In the genomic region with DNA sequence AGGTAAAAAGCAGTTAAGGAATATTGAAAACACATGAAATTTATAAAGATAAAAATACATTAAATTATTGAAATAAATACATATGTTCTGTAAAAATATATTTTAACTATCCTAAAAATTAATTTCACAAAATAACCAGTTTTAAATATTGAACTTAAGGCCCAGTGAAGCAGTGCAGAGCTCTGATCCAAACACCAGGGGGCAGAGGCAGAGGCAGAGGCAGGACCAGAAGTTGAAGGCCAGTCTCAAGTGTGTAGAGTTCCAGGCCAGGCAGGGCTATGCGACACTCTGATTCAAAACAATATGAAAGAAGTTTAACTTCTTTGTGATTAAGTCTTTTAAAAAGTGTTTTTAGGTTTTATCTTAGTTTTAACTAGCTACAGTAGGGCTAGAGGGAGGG, we compare ENCODE assay signal across 9 mouse cellular contexts.
DNase-seq lines count a peak whose midpoint lies in the region; ATAC-seq and TF ChIP-seq lines count a peak whose summit lies in the region.
"Had no signal": no experiment of that assay in that cellular context is flagged by ENCODE, and none has a peak within 500 bp of the region (broad histone marks: within the 10 kb centered on the region; RNA-seq: fewer than 3 reads in every experiment).

No protein-coding gene starts in this region.

- no peaks in the 10 kb centered on the region for H3K79me2 ChIP-seq in CH12.LX (replicated peaks; ENCODE audit: control insufficient read depth, extremely low read depth, insufficient read depth, poor library complexity, severe bottlenecking)

- no peak overlapping the region for H3K4me3 ChIP-seq in layer of hippocampus, adult 2 months
- H3K4me3 ChIP-seq in CH12.LX (replicated peaks in 1 of 3; ENCODE audit: low read depth in 2 of 3, low read length in 2 of 3, poor library complexity in 1 of 3) = no peak overlapping the region
- no peak overlapping the region for H3K4me3 ChIP-seq in hindbrain, embryonic 12.5 days
- H3K4me3 ChIP-seq: neural tube, embryonic 13.5 days; stomach, embryonic 15.5 days had no signal

- TF ChIP-seq POLR2A in CH12.LX (IDR thresholded peaks at IDR 0.05; ENCODE audit: low read depth, low read length) = no peak

- no peak for TF ChIP-seq EP300 in CH12.LX (IDR thresholded peaks at IDR 0.05; ENCODE audit: low read length)

- no peak overlapping the region for H3K4me2 ChIP-seq in CH12.LX (ENCODE audit: insufficient read depth, low read depth, poor library complexity, severe bottlenecking)
- H3K4me2 ChIP-seq in hindbrain, embryonic 12.5 days (replicated peaks) = no peak overlapping the region
- H3K4me2 ChIP-seq: neural tube, embryonic 13.5 days; stomach, embryonic 15.5 days had no signal

- no peaks in the 10 kb centered on the region for H3K9me3 ChIP-seq in CH12.LX (replicated peaks; ENCODE audit: low read length)
- no peaks in the 10 kb centered on the region for H3K9me3 ChIP-seq in hindbrain, embryonic 12.5 days (replicated peaks)
- H3K9me3 ChIP-seq: neural tube, embryonic 13.5 days; stomach, embryonic 15.5 days had no signal

- no peaks in the 10 kb centered on the region for H3K27me3 ChIP-seq in CH12.LX (replicated peaks)
- no peaks in the 10 kb centered on the region for H3K27me3 ChIP-seq in hindbrain, embryonic 12.5 days
- H3K27me3 ChIP-seq: neural tube, embryonic 13.5 days; stomach, embryonic 15.5 days had no signal

- no peak for DNase-seq in layer of hippocampus, adult 2 months (ENCODE audit: low spot score in 2 of 2)
- no peak for DNase-seq in layer of hippocampus, adult 8-10 months (ENCODE audit: low spot score in 2 of 2)
- DNase-seq in CH12.LX (ENCODE audit: extremely low read depth) = peak; percentile 24
- DNase-seq in lung, postnatal 14 days = peak; percentile 2

- dilution Hi-C loops in CH12.LX (cut with MboI; ENCODE audit: extremely low pct_ligation_motif_present, extremely low pct_unique_long_range_greater_than_20kb, low sequenced_read_pairs) = no loop called here

- peak; percentile 20 for TF ChIP-seq RAD21 in CH12.LX (IDR thresholded peaks at IDR 0.05; ENCODE audit: low read depth, low read length)

- H3K4me1 ChIP-seq in CH12.LX (ENCODE audit: control insufficient read depth in 1 of 2, insufficient read depth in 2 of 2) = peaks cover 4 to 9% of the 10 kb centered on the region in 2 experiments; a peak in 3 of 4 replicates
- no peaks in the 10 kb centered on the region for H3K4me1 ChIP-seq in hindbrain, embryonic 12.5 days
- H3K4me1 ChIP-seq: neural tube, embryonic 13.5 days; stomach, embryonic 15.5 days had no signal

- peaks cover 19 to 55% of the 10 kb centered on the region in 2 experiments for H3K36me3 ChIP-seq in CH12.LX (replicated peaks in 1 of 2; ENCODE audit: control insufficient read depth in 1 of 2, insufficient read depth in 1 of 2, low read length in 1 of 2)
- H3K36me3 ChIP-seq in hindbrain, embryonic 12.5 days = peaks cover 9% of the 10 kb centered on the region

- TF ChIP-seq CTCF in layer of hippocampus, adult 2 months (conservative IDR thresholded peaks at IDR 0.05) = peak; percentile 71
- peak in 1 of 2 experiments; percentile 64; a peak in 2 of 4 replicates for TF ChIP-seq CTCF in CH12.LX (conservative IDR thresholded peaks at IDR 0.05 in 1 of 2, IDR thresholded peaks at IDR 0.05 in 1 of 2; ENCODE audit: low read depth in 2 of 2, low read length in 2 of 2)

- WGBS in hindbrain, embryonic 12.5 days = 92% methylated on average over 1 of the region's 1 CpGs

- H3K27ac ChIP-seq in layer of hippocampus, adult 2 months = no peak overlapping the region
- no peak overlapping the region for H3K27ac ChIP-seq in CH12.LX (ENCODE audit: insufficient read depth, low read depth)
- no peak overlapping the region for H3K27ac ChIP-seq in hindbrain, embryonic 12.5 days
- H3K27ac ChIP-seq: neural tube, embryonic 13.5 days; stomach, embryonic 15.5 days had no signal

- no peak overlapping the region for H3K9ac ChIP-seq in CH12.LX (ENCODE audit: insufficient read depth, low read depth)
- H3K9ac ChIP-seq in hindbrain, embryonic 12.5 days = no peak overlapping the region
- H3K9ac ChIP-seq: neural tube, embryonic 13.5 days; stomach, embryonic 15.5 days had no signal

- in situ Hi-C loops in CH12.LX (cut with MboI; ENCODE audit: low pct_ligation_motif_present, low pct_unique_long_range_greater_than_20kb, low sequenced_read_pairs) = no loop called here

- ATAC-seq in activated CD4-positive, CD25-positive, alpha-beta regulatory T cell, adult 4 months = peak; percentile 59
- no peak for ATAC-seq in frontal cortex, adult (ENCODE audit: low TSS enrichment)
- no peak for ATAC-seq in hindbrain, embryonic 12.5 days (ENCODE audit: low FRiP score)

TF ChIP-seq in CH12.LX, 34 proteins besides CTCF, POLR2A, EP300 and RAD21:
- TF ChIP-seq JUN (IDR thresholded peaks at IDR 0.05; ENCODE audit: insufficient read depth, low read depth, low read length) (no peak), CHD1 (IDR thresholded peaks at IDR 0.05; ENCODE audit: low read depth, low read length) (no peak), SMC3 (IDR thresholded peaks at IDR 0.05; ENCODE audit: low read depth, low read length) (peak; percentile 55), NRF1 (IDR thresholded peaks at IDR 0.05; ENCODE audit: low read depth, low read length) (no peak), MAFK (IDR thresholded peaks at IDR 0.05; ENCODE audit: insufficient replicate concordance, low read length) (no peak), IRF4 (IDR thresholded peaks at IDR 0.05; ENCODE audit: low read depth, low read length) (no peak), ZMIZ1 (IDR thresholded peaks at IDR 0.05; ENCODE audit: low read depth, low read length) (no peak), MYC (IDR thresholded peaks at IDR 0.05; ENCODE audit: low read depth, low read length) (no peak)

Comparison
In these comparisons a context has a peak if more than half of its experiments do, and no peak if none do; other contexts are left out.
1. DNase-seq: peak in CH12.LX (single experiment) and lung, postnatal 14 days (single experiment); none in layer of hippocampus, adult 2 months (0 of 2) and layer of hippocampus, adult 8-10 months (0 of 2).